Mouse (Mus musculus) MEL-GATA-1-ER (cell line): ENCODE measurements around the gene Tmem245.

Source experiments
- DNase-seq: peaks from one replicate; pipeline ENCODE4 v3.0.0-alpha.2; 2012; ENCODE audit warnings: low read depth; ENCODE audit errors: extremely low read depth

The Tmem245 gene

DNA sequence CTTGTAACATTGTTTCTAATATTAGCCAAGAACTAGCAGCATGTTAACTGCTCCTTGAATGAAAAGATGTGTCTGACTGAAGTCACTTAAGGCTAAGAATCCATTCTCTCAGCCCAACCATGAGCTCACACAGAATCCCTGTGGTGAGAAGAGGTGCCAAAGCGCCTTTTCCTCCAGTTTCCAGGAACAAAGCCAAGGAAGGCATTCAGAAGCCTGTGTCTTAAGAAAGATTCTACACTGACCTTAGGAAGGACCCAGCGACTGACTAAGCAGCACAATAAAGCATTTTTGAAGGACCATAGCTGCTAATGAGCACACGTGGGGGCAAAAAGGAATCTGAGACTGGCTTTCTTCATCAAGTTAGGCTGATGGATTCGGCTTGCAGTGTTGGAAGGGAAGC is 81.3 kb downstream of the Tmem245 start:
- DNase-seq = no peak

DNA sequence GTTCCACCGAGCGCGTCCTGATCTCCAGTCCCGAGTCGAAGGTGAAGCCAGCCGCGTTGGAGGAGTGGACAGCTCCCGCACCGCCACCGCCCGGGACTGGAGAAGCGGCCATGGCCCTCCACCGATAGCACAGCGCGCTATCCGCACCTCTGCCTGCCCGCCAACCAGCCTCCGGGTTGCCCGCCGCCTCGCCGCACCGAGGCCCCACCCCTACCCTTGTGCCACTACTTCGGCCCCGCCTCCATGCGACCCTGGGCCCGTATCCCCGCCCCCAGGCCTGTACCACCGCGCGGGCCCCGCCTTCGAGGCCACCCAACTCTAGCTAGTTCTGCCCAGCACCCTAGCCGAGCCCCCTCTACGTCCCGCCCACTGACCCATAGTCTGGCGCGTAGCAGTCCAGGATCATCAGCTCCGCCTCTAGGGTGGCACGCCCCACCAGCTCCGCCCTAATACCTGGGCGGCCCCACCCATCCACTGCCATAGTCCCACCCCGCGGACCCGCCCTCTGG is 82.2 kb downstream of the Tmem245 start, which contains the start of gene Ctnnal1:
Gene Ctnnal1 (minus strand): TSS at position 186 of the 509 bp plus-strand sequence.
- DNase-seq = peak; percentile 73

DNA sequence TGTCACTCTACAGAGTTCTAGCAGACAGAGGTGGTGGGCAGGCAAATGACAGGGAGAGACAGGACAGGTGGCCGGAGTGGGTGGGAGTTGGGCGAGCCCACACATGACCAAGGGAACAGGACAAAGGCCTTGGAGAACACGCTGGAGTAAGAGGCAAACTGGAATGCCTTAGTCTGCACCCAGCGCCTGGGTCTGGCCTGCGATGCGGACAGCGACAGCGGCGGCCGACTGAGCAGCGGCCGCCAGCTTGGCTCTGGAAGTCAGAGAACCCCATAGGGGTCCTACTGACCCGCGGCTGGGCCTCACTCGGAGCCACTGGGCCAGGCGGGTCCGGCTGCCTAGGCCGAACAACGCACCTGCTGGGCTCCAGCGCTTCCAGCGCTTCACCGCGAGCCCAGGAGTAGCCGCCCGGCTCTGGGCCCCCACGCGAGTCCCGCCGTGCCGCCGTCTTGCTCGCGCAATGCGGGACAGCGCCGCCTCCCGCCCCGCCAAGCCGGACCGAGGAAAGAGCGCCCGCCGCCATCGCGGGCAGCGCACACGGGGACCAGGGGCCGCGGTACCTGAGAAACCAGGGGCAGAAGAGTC is 82.7 kb downstream of the Tmem245 start:
- peak; percentile 11 for DNase-seq

DNA sequence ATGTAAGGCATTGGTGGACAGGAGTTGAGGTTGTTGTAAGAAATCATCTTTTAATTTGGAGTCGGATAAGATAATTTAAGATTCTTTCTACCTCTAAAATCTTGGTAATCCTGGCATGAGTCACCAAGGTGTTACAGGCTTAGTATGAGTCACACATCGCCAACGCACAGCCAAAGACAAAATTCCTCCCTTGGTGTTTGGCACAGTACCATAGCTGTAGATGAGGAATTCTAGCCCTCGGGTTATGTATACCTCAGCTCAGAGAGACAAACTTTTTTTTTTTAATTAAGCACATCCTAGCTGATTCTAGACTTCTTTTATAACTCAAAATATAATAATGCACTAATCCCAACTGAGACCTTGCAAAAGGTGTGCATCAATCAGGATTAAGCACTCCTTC is 83.2 kb downstream of the Tmem245 start:
- no peak for DNase-seq

GRCm38 (mm10) chr4:56861551-56861950 is 85.7 kb downstream of the Tmem245 start:
- peak; percentile 15 for DNase-seq

- DNase-seq = no peak
These were observed 88.5 kb downstream of the Tmem245 start for GRCm38 (mm10) chr4:56858733-56859132.

DNA sequence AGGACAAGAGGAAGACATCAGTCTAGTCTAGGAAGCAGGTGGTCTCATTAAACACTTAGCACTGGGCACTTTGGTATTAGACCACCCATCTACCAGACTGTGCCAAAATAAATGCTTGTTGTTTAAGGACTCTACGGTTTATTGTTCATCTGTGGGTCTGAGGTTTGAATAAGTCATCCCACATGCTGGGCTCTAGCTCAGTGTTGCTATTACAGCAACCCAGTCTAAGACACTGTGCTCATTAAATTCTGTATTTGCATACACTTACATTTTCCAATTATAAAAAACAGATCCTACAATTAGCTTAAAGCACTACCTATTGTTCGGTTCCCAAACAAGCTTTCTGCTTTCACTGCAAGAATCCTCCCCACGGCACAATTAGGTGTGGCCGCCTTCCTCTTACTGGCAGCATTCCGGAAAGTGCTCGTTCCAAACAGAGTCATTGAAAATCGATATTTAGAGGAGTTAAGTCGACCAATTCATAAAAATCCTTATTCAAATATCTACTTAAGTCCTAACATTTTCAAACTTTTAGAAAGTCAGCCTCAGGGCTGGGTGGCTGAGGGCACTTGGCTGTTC is 90.8 kb downstream of the Tmem245 start:
- no peak for DNase-seq

DNA sequence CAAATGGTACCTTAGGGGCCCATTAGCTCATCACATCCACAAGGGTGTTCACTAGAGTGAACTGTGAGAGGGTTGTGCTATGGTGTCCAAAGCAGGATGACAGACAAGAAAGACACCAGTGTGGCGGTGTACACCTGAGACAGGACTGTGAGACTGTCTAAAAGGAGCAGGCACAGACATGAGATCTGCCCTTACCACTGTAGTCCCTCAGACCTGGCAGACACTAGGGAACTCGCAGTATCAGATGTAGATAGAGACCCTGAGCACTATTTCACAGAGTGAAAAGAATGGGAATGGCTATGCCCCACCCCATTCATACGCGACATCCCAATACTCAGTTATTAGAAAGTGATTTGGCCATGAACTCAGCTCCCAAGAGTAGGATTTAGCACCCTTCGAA is 91.3 kb downstream of the Tmem245 start:
- DNase-seq = no peak

DNA sequence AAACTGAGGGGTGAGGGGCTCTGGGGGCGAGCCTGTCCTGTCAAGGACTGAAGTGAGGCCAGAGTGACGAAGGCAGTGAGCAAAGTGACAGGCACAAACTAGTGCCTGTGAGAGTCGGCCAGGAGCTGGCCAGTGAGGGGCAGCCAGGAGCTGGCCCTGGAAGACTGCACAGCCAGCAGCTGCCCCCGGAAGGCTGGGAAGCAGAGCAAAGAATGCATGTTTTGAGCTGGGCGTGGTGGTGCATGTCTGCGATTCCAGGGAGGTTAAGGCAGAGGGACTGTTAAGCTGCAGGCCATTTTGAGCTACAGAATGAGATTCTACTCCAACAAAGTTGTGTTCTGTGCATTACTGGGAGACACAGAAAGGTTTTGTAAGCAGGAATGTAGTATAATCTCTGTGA is 96.5 kb downstream of the Tmem245 start:
- no peak for DNase-seq

DNA sequence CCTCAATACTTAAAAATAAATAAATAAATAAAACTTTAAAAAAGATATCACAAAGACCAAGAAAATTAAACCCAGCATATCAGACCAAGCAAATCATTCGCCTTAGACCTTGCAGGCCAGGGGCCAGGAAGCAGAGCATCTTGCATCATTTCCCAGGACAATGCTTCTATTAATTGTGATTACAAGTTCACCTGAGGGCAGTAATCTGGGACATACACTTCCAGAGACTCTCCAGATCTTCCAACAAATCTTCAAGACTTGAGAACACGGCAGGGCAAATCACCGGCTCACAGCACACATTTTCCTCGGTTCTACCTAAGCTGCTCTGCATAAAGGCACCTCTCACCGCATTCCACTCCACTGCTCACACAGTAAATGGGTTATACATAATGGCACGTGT is 99.2 kb downstream of the Tmem245 start:
- DNase-seq = no peak

DNA sequence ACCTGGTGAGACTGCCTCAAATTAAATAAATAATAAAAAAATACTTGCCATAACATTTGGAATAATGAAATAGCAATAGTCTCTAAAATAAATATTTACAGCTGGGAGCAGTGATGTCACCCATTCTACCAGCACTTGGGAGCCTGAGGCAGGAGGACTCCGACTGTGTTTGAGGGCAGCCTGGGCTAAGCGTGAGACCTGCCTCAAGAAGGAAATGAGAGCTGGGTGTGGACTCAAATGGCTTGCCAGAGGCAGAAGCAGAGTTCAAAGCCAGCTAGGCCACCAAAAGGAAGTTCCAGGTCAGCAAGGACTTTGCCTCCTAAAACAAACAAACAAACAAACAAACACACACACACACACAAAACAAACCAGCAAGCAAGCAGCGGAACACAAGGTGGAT is 99.8 kb downstream of the Tmem245 start:
- no peak for DNase-seq

GRCm38 (mm10) chr4:56845896-56846533 is 101.2 kb downstream of the Tmem245 start:
- no peak for DNase-seq

GRCm38 (mm10) chr4:56844911-56845310 is 102.3 kb downstream of the Tmem245 start:
- no peak for DNase-seq

DNA sequence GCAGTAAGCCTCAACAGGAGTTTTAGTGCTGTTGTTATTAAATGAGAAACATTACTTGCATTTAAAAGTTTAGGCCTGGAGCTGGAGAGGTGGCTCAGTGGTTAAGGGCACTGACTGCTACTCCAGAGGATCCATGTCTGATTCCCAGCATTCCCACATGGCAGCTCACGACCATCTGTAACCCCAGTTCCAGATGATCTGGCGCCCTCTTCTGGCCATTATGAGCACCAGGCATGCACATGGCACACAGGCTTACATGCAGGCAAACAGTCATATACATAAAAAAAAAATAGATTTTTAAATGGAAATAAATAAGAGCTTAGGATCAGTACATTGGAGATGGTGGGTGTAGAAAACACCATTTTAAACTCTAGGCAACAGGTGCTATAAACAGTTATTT is 103.3 kb downstream of the Tmem245 start:
- DNase-seq = no peak

DNA sequence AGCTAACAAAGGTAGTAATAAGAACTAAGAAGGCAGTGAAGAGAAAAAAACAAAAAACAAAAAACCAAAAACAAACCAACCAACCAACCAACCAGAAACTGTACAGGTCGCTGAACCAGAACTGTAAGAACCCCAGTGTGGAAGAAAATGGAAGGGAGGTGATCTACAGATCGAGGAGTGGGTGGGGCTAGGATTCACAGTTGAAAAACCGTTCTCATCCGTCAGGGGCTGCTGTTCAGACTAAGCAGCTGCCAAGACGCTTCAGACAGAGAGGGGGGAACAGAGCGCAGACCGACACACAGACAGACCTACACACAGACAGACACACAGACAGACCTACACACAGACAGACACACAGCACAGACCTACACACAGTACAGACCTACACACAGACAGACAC is 104.7 kb downstream of the Tmem245 start:
- no peak for DNase-seq

DNA sequence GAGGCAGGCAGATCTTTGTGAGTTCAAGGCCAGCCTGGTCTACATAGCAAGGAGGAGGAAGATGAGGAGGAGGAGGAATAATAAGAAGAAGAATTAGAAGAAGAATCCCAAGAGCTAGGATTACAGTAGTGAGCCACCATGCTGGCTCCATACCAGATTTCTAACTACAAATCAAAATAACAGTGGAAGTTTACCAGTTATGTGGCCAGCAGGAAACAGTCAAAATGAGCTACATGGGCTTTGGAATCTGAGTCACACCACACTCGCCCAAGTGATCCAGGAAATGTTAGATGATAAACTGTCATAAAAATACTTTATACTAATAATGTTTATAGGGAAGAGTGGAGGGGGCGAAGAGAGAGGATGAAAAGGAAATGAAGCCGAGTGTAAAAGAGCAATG is 106.9 kb downstream of the Tmem245 start:
- no peak for DNase-seq

GRCm38 (mm10) chr4:56837661-56838060 is 109.6 kb downstream of the Tmem245 start:
- no peak for DNase-seq

DNA sequence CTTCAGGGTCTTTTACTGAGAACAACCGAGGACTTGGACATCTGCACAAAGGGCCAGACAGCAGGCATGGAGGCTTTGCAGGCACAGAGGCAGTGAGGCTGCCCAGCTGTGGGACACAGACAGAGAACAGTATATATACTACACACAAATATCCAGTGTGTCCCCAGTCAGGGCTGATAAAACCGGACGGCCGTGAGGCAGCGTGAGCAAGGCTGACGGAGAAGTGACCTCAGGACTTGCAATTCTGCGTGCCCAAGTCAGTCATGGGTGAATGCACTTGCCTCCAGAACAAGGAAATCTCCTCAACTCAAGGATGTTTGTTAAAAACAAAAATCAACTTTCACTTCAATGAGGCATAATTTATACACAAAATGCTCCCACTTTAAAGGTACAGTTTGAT is 115.2 kb downstream of the Tmem245 start:
- DNase-seq = no peak

- DNase-seq = no peak
These were observed 116.1 kb downstream of the Tmem245 start for GRCm38 (mm10) chr4:56831013-56831609.

- no peak for DNase-seq
These were observed 117.7 kb downstream of the Tmem245 start for GRCm38 (mm10) chr4:56829511-56829921.

GRCm38 (mm10) chr4:56828932-56829331 is 118.3 kb downstream of the Tmem245 start:
- no peak for DNase-seq

DNA sequence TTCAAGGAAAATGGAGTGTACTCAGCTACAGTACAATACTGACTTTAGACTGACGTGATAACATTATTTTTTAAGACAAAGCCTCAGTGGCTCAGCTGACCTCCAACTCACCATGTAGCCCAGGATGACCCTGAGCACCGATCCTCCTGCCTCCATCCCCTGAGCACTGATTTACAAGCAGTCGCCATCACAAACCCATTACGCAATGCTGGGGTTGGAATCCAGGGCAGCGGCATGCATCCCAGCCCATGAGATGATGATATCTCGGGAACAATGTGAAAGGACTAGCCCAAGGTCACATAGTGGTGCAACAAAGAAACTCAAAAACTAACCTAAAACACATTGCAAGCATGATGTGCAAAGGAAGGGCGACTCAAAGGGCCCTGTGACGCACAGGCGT is 123.0 kb downstream of the Tmem245 start:
- DNase-seq = no peak
